Mouse (Mus musculus) regulatory T cell (primary cell): Measurements from ENCODE around the gene Kctd11.
"Not testable (repeated sequence)": the region's sequence is repeated elsewhere in the genome, so short reads cannot be mapped to it uniquely, and the experiment has no call there.

Experiments
- in situ Hi-C: fragments of 300-600 bp; cut with MboI, MseI; formaldehyde crosslinking; loops from one replicate; pipeline ENCODE4 v1.15.1; 2025; ENCODE audit warnings: high pct_unique_total_duplicates

Kctd11 gene

DNA sequence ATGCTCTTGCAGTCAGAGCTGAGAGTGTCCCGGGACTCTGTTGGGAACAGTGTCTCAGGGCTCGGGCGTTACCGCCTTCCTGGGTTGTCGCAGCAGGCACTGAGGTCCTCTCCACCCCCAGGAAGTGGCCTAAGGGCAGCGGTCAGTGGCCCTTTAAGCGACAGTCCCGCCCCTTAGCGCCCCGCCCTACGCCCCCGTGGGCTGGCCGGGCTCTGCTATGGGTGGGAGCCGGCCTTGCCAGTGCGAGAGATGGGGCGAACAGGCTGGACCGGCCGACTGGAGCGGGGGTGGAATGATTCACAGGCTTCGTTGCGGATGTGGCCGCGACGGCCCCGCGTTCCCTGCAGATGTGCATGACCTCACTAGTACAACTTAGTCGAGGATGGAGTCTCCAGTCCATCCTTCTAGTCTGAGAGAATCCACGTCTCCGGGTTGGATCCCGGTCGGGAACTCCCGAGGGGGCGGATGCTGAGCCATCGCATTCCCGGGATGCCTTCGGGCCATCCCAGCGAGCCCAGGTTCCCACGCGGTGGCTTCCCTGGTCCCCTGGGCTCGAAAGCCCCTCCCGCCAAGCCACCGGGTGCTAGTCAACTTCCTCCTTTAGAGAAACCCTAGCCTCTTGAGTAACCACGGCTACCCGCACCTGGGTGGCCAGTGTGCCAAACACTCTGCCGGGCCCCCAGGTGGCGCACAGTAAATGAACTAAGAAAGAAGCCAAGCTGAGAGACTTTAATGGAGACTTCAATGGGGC, at the start of gene Kctd11:
Kctd11 (minus strand) TSS at position 554 of the 751 bp plus-strand sequence.
- in situ Hi-C loops = no loop called here

DNA sequence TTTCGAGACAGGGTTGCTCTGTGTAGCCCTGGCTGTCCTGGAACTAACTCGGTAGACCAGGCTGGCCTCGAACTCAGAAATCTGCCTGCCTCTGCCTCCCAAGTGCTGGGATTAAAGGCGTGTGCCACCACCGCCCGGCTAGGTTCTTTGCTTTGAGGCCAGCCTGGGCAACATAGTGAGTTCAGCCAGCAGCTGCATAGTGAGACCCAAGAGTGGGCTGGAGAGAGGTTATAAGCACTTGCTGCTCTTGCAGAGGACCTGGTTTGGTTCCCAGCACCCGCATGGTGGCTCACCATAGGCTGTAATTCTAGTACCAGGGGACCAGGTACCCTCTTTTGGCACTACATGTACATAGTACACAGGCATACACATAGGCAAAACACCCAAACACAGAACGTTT, 49.0 kb upstream of the Kctd11 start:
- in situ Hi-C loops = not testable (repeated sequence)

DNA sequence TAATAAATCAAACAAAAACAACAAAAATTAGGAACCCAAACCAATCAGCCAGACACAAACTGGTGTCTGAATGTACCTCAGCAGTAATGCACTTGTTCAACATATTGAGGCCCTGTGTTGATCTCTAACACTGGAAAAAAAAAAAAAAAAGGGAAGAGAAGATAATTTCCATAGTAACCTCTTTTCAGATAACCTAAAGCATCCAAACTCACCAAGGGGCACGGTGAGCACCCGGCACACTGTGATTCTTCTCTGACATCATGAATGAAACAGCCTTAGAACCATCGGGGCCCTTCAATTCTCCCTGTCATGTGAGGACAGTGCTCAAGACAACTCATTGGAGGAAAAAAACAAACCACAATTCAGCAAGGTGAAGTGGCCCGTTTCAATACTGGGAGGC, 48.5 kb upstream of the Kctd11 start:
- in situ Hi-C loops = no loop called here

DNA sequence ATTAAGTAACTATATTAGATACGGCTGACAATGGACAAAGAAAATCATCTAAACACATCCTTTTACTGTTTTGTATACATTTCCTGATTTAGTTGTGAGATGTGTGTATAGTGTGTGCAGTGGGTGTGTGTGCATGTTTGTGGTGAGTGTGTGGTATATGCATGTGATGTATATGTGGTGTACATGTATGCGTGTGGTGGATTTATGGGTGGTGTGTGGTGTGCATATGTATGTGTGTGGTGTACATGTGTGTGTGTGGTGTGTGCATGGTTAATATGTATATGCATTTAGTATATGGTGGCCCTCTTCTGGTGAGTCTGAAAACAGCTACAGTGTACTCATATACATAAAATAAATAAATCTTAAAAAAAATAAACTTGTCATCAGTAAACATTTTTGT, 46.3 kb upstream of the Kctd11 start:
- in situ Hi-C loops = no loop called here

DNA sequence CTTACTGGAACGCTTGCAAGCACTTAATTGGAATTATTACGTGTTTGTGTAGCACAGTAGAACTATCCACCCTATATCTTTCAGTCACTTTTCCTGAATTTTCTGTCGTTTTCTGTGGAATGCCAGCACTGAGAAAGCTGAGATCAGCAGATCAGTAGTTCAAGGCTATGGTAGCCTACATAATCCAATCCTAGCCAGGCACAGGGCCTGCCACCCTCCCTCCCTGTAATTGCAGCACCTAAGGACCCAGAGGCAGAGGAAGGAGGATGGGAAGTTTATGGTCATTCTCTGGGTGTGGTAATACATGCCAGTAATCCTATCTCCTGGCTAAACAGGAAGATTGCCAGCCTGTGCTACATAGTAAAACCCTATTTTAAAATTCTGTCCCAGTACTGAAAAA, 41.6 kb upstream of the Kctd11 start:
- in situ Hi-C loops = no loop called here

DNA sequence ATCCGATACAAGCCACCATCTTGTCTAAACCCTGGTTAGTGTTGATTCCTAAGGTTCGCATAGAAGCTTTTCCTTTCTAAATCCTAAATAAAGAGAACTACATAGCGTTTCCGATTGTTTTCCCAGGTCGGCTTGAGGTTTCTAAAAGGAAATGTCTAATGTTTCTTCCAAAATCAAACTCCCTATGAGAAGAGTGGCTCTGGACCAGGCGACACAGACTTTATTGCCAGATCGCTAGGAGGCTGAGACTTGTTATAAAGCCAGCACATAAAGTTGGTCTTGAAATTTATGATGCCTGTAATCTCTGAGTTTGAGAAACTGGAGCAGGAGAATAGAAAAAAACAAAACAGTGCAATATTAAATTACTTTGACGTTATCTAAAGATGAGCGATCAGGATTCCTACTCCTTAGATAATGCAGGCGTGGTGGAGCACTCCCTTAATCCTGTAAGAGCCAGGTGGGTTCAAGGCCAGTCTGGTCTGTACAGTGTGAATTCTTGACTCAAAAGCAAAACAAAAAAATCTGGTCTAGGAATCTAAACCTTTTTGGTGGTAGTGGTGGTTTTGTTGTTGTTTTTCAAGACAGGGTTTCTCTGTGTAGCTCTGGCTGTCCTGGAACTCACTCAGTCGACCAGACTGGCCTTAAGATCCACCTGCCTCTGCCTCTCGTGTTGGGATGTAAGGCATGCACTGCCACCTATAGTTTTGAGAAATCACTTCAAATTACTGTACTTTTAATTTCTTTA, 41.0 kb upstream of the Kctd11 start:
- in situ Hi-C loops = no loop called here

DNA sequence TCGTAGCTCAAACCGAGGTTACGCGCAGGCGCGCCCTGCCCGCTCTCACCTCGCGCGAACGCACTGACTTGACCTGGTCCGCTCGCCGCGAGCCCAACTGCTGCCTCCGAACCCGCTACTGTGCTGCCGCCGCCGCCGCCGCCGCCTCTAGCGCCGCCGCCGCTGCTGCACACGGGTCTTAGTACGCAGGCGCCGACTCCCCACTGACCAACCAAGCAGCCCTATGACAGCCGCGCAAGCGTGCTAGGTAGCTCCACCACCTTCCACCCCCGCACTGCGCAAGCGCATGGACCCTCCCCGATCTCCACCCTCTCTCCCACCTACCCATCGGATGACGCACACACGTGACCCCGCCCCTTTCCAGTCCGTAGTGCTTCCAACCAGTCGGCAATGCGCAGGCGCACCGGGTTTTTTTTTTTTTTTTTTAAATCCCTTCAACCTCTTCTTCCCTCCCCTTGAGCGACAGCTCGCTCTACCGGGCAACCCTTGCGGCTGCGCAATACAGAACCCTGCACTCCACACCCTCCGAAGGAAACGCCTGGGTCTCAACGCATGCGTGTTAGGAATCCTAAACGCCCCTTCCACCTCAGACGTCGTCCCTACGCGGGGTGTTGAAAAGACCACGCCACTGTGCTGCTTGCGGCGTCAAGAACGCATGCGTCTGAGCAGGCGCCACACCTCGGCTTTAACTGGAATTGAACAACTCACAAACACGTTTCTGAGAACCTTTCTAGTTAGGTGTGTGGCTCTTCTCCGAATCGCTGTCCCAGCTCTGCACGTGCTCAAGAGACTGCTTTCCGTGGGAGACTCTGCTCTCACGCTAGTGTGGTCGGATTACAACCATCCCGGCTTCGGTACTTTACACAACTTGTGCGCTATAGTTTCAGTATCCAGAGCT, 40.2 kb upstream of the Kctd11 start, which contains the start of gene Eif5a:
Eif5a (minus strand) TSS at position 845 of the 898 bp plus-strand sequence.
- in situ Hi-C loops = no loop called here

DNA sequence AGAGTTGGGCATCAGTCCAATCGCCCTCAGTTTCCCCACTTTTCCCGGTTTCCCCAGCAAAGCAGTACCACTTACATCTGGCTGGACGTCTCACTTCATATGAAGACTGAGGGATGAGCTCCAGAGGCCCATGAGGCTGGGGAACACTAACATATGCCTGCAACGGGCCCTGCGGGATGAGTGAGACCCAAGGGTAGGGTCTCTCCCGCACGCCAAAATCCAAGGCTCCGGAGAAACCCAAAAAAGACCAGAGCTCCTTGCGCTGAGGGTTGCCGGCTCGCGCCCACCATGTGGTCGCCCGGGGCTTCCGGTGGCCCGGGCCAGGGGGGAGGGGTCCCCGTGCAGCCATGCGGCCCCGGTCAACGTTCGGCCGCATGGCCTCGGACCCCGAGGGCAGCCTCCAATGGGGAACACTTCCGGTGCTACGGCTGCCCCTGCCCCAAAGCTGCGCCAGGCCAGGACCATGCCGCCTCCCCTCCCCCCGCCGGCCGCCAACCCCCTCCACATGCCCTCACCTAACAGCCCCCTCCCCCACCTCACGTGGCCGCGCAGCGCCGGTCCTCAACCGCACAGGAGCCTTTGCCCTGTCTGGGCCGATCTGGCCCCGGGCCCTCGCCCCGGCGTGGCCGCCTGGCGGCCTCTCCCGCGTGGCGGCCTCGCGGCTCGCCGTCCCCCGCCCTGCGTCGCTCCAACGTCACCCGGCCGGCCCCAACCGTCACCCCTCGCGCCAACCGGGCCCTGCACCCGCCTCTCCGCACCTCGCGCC, 39.2 kb upstream of the Kctd11 start:
- in situ Hi-C loops = no loop called here

DNA sequence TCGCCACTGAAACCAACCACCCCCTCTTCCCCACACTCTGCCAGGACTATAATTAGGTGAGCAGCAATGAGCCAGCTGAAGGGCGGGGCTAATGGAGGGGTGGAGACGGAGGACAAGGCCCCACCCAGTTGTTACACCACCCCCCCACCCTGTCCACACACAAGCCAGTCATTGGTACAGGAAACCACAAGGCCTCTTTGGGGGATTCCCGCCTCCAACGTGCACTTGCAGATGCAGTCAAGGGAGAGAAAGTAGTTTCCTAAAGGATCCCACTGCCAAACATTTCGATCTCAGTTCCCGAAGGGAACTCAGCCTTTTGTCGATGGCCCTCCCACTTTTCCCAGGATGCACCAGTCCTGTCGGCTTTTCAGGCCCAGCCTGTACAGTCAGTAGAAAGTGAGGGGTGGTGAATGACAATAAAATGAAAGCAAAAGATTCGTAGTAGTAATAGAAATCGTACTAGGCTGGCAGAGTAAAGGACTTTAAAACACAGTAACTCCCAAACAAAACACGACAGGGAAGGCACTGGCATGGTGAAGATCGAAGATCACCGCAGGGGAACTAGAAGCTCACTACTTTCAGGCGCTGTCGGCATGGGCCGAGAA, 38.6 kb upstream of the Kctd11 start:
- in situ Hi-C loops = no loop called here

DNA sequence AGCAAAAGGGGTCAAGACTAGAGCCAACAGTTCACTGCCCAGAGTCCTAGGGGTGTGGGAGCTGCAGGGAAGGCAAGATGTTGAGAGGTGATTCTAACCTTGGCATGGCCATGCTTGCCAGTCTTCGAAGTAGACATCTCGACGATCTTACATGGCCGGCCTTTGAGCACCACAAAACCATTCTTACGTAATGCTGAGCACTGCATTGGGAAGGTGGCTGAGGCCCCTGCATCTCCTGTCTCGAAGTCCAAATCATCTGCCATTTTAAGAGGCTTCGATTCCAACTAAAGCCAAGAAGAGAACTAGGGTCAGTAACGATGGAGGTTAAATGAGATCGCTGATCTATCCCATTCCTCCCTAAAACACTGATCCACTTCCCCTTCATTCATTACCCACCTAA, 37.8 kb upstream of the Kctd11 start:
- in situ Hi-C loops = no loop called here

DNA sequence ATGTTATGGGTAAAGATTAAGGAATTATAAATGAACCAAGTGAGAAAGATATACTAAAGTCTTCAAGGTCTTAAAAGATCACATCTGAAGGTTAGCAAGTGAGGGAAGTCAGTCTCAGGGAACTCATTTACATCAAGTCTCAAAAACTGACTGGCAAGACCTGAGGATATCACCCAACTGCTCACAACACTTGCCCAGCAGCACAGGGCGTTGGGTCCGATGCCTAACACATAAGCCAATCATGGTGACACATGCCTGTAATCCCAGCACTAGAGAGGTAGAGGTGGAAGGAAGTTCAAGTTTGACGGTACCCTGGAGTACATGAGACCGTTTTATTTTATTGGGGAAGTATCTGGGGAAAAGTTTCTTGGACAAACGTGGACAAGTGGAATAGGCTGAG, 36.9 kb upstream of the Kctd11 start:
- in situ Hi-C loops = no loop called here

DNA sequence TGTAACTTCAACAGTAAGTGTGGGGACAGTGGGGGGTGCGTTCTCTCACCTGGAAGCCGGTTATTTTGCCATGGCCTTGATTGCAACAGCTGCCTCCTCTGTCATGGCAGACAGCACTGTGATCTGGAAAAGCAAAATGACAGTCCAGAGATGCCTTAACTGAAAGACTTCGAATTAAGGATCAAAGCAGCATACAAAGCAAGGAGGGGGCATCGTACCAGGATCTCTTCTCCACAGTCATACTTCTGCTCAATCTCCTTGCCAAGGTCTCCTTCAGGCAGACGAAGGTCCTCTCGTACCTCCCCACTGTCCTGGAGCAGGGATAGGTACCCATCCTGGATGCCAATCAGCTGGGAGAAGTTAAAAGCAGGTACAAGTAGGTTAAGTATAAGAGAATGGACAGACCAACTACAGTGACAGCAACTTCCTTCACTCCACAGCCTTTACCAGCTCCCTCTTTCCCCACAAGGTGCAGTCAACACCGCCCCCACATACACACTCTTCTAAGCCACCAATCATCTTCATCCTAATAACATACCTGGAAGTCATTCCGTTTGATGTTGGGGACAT, 36.3 kb upstream of the Kctd11 start:
- in situ Hi-C loops = no loop called here

DNA sequence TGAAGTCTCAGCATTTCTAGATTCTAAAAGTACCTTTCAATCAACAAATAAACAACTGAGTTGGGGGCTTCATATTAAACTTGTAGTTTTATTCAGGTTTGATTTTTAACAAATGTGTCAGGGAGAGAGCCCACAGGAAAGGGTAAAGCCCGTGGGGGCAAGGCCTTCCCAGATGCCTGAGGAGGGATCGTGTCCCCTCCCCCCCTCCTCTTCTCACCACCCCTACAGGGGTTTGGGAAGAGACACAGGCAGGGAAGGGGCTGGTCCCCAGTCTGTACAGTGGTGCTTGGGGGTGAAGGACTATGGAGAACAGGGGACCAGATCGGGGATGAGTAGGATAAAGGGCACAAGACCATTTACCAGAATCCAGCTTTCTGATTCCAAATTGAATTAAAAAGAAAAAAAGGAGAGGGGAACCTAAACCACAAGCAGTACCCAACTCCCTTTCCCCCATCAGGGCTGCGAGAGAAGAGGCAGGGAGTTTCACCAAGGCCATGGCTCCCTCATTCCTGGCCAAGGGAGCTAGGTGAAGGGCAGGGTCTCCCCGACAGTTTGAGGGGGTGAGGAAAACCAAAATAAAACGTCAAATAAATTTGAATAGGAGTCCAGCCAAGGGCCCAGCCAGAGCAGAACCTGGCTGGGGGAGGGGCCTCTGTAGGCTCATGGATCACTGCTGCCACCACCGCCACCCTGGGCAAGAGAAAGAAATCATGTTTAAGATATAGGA, 35.6 kb upstream of the Kctd11 start:
- in situ Hi-C loops = not testable (repeated sequence)

DNA sequence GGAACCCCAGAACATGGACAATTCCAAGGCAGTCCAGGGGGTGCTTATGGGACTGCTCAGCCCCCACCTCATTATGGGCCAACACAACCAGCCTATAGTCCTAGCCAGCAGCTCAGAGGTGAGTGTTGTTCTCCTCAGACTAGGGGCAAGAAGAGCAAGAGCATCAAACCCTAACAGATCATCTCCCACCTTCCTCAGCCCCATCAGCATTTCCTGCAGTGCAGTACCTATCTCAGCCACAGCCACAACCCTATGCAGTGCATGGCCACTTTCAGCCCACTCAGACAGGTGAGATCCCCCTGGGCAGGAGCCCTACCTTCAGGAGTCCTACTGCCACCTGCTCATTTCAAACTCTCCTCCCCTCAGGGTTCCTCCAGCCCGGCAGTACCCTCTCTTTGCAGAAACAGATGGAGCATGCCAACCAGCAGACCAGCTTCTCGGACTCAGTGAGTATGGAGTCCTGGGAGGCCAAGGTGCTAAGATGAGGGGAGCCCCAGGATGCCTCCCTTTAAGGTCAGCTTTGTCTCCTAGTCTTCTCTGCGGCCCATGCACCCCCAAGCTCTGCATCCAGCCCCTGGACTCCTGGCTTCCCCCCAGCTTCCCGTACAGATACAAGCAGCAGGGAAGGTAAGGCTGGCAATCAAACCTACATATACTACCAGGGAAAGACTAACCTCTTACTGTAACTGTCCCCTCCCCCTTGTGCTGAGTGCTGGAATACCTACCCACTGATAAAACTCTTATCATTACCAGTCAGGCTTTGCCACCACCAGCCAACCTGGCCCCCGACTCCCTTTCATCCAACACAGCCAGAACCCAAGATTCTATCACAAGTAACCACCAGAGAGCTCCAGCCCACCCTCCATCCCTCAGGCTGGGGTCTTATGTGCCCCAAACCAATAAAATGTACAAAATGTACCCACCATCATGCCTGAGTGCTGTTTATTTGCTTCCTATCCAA, 34.7 kb upstream of the Kctd11 start:
- in situ Hi-C loops = no loop called here

DNA sequence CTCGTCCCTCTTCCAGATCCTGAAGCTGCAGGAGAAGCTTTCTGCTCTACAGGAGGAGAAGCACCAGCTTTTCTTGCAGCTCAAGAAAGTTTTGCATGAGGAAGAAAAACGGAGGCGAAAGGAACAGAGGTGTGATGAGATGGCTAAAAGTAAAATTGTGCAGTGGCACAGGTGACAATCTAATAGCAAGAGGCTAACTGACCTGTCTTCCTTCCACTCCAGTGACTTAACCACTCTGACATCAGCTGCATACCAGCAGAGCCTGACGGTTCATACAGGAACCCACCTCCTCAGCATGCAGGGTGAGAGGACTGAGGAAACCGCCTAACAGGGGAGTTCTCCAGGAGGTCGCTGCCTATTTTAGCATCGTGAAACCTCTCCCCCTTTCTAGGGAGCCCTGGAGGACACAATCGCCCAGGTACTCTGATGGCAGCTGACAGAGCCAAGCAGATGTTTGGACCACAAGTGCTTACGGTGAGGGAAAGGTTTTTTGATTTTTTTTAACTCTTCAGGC, 33.8 kb upstream of the Kctd11 start:
- in situ Hi-C loops = no loop called here

DNA sequence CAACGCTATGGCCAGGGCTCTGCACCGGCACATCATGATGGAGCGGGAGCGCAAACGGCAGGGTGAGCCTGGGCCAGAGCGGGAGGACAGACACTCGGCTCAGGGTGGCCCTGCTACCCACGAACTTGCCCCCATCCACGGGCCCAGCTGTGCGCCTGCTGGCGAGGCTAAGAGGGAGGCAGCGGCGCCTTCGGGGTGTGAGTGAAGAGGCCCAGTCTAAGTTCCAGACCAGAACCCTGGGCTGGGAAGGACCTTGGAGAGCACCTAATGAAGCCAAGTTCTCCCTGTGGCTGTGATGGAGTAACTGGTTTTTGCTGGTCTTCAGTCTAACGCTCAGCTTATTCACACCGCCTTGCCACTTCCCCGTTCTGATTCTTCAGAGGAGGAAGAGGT, 33.2 kb upstream of the Kctd11 start:
- in situ Hi-C loops = no loop called here

DNA sequence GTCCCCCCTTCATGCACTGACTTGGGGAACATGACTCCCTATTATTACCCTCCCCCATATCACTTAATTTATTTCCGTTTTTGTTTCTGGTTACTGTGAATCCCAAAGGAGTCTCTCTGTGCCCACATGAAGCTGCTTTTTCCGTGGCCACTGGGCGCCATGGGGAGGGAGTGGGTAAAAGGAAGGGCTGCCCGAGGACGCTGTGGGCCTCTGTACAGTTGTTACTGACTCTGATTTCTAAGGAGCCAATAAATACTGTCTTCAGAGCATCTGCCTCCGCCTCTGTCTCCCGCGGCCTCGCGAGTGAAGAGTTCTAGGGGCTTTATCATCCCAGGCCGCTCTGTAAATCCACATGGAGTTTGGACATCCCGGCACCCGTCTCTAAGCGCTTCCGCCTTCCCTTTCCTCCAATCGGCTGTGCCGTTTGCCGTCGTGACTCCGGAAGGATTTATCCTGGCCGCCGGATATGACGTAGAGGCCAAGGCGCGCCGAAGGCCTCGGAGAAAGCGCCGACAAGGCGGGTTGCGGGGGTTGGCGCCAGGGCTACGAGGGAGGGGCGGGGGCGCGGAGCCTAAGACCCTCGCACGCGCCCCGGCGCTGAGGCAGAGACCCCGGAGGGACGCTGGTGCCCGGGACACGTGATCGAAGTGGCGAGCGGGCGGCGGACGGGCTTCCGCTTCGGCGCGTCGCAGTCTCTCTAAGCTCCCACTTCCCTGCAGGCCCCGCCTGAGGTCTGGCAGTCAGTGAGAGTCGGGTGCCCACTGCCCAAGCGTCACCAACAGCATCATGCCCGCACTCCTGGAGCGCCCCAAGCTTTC, 32.6 kb upstream of the Kctd11 start, which contains the start of gene Gps2:
Gps2 (plus strand) TSS at position 335 of the 818 bp plus-strand sequence.
- in situ Hi-C loops = no loop called here
